Mouse (Mus musculus): ENCODE measurements around the gene Rapgef4.

Rapgef4 gene

DNA sequence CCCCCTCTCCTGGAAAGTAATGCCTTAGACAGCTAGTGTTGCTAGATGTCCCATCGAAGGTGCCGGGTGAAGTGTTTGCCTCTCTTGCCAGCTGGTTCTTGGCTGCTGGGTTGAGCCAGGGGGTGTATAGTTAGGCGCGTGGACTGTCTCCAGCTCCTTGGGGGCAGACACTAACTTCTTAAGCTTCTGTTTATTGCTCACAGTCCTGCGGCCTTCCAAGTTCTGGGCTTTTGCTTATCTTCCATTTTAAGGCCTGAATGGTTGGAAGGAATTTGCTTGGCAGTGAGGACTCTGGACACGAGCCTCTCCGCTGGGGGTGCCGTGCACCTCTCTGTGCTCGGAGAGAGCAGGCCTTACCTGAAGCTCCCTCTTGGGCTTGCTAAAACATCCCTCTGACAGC lies 249.5 kb downstream of the Rapgef4 start:
- DNase-seq (ENCODE audit: low read depth, low spot score), result no peak

- DNase-seq (ENCODE audit: low read depth, low spot score), result no peak
Measured at GRCm38 (mm10) chr2:72234085-72234484, 253.0 kb downstream of the Rapgef4 start.

DNA sequence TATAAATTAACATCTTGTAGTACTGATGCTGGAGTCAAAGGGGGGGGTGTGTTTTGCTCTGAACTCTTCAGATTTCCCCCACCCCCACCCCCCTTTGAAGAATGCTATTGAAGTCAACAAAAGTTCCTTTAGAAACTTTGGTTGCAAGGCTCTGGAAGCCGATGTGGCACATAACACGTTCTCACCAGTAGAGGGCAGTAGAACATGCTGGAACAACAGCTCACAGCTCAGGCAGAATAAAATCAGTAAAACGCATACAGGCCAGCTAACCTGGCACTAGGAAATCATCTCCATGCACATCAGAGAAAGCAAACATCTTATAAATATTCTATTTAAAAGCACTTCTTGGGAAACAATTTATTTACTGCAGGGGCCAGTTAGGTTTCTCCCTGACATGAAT lies 253.9 kb downstream of the Rapgef4 start:
- peak; percentile 84 for DNase-seq (ENCODE audit: low read depth, low spot score)

GRCm38 (mm10) chr2:72235361-72235901 lies 254.4 kb downstream of the Rapgef4 start:
- DNase-seq (ENCODE audit: low read depth, low spot score), result no peak

DNA sequence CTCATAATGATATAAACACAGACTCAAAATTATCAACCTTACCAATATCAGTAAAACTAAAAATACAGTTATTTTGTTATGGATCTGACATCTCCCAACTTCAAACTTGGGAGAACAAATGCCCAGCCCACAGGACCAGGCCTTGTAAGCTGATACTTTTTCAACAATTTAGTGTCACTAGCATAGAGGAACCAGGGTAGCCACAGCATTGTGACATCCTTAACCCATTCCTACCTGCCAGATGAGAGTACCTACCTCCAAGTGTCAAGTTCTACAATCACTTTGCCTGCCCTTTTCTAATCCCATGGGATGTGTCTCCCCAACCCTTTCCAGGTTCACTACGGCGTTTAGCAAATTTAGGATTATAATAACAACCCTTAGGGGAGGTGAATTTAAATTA lies 257.4 kb downstream of the Rapgef4 start:
- no peak for DNase-seq (ENCODE audit: low read depth, low spot score)

DNA sequence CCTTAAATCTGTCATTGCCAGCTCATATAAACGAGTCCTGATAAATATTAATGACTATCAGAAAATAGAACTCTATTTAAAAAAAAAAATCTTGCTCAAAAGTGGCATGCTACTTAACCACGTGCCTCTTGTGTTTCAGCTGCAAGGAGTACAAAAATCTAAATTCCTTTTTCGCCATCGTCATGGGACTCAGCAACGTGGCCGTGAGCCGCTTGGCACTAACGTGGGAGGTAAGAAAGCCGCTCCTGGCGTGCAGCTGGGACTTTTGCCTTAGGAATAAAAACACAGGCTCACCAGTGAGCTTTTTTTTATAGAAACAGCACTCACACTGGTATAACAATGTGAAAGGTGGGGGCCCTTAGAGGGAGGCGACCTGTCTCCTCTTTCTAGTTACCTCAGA lies 257.9 kb downstream of the Rapgef4 start:
- no peak for DNase-seq (ENCODE audit: low read depth, low spot score)

DNA sequence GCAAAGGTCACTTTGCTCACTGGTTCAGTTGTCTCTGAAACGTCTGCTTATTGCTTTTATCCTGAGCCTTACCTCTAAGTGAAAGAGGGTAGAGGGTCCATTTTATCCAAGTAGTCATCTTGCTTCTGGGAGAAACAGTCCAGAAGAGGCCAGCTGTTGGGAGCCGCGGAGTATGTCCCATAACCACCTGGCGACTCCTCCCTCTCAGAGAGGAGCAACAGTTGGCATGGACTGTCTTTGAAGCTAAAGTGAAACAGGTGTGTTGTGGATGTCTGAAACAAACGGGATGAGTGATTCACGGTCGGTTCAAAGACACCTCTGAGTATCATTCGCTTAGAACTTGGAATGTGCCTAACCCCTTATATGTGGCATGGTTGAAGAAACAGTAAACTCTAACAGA lies 258.4 kb downstream of the Rapgef4 start:
- DNase-seq (ENCODE audit: low read depth, low spot score), result no peak

DNA sequence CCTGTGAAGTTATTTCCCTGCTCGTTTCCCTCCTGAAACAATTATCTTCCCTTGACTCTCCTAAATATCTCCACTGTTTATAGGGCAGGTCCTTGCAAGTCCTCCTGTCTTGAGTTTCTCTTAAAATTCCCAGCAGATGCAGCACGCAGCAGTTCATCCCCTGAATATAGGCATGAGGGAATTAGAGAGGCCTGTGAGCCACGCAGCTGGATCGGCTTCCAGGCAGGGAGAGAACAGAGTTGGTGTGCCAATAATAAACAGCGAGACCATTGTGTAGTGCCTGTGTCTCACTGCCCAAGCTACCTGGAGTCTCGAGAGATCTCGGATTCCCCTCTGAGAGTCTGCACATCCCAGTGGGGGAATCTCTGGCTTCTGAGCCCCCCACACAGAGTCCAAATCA lies 259.0 kb downstream of the Rapgef4 start:
- DNase-seq (ENCODE audit: low read depth, low spot score), result no peak

- DNase-seq (ENCODE audit: low read depth, low spot score), result no peak
Measured at GRCm38 (mm10) chr2:72240691-72241090, 259.7 kb downstream of the Rapgef4 start.

- DNase-seq (ENCODE audit: low read depth, low spot score), result no peak
Measured at GRCm38 (mm10) chr2:72241714-72242472, 260.9 kb downstream of the Rapgef4 start.

- DNase-seq (ENCODE audit: low read depth, low spot score), result no peak
Measured at GRCm38 (mm10) chr2:72242910-72243675, 262.1 kb downstream of the Rapgef4 start.

DNA sequence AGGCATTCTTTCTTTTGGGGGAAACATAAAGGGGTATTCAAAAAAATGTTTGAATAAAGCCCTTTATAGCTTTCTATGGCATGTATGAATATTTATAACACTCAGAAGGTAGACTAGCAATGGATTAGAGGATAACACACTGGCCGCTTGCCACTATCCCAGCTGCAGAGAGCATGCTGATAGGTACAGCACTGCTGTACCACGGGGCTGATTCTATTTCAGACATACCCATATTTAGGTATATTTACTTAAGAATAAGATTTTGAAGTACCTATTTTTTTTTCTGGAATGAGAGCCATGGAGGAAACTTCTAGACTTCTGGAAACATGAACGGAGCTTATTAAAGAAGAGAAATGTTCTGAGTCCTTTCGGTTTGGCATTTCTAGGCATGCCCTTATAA lies 264.6 kb downstream of the Rapgef4 start:
- DNase-seq (ENCODE audit: low read depth, low spot score), result no peak

DNA sequence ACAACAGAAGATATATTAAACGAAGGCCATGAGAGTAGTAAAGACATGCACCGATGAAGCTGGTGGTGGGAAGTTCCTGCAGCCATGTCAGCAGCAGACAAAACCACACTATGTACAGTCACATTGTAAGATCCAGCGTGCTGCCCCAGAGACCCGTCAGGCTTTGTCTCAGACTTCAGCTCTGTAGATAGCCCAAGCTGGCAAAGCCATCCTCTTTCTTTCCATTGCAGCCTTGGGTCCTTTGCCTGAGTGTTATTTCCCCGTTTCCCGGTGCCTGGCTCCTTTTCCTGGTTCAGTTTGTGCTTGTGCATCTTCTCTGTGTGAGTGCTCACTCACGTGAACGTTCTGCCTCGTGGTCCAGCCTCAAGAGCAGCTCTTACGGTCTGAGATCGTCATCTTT lies 265.3 kb downstream of the Rapgef4 start:
- no peak for DNase-seq (ENCODE audit: low read depth, low spot score)

GRCm38 (mm10) chr2:72247819-72248218 lies 266.8 kb downstream of the Rapgef4 start:
- no peak for DNase-seq (ENCODE audit: low read depth, low spot score)

- no peak for DNase-seq (ENCODE audit: low read depth, low spot score)
Measured at GRCm38 (mm10) chr2:72252510-72253505, 271.8 kb downstream of the Rapgef4 start.

GRCm38 (mm10) chr2:72253882-72254281 lies 272.8 kb downstream of the Rapgef4 start:
- no peak for DNase-seq (ENCODE audit: low read depth, low spot score)

- DNase-seq (ENCODE audit: low read depth, low spot score), result peak; percentile 47
Measured at GRCm38 (mm10) chr2:72254813-72255582, 274.0 kb downstream of the Rapgef4 start.

DNA sequence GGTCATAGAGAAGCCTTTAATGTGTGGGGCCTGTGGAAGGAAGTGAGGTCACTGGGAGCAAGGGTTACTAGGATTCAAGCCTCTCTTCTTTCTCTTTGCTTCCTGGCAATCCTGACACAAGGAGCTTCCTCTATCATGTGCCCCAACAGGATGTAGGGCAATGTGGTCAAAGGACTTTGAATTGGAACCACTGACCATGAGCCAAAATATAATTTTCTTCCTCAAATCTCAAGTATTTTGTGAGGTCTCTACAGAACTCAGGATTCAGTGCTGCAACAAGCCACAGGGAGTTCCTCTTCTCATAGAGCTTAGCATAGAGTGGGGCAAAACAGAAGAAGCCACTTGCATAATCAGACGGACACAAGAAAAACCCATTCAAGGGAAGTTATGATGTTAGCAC lies 279.7 kb downstream of the Rapgef4 start:
- DNase-seq (ENCODE audit: low read depth, low spot score), result no peak

DNA sequence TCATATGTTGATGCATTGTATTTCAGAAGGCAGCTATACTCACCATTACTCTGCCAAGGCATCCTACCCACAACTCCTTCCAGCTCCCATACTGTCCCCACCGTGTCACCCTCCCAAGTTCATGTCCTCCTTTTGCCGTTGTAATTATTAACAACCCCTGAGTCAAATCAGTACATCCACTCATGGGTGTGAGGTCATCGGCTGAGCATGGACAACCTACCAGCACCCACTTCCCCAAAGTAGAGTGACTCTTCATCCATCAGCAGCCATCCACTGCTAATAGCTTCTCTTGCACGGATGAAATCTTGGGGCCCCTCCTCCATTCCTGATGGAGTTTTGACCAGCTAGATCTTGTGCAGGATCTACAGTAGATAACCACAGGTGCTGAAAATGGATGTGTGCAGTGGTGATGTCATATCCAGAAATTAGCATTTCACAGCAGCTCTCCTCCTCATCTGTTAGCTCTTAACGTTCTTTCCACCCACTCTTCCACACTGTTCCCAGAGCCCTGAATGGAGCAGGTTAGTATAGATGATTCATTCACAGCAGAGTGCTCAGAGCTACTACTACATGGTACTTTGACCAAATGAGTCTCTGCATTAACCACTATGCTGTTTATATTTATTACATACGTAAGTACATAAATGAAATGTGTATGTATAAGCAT lies 281.9 kb downstream of the Rapgef4 start:
- no peak for DNase-seq (ENCODE audit: low read depth, low spot score)

- no peak for DNase-seq (ENCODE audit: low read depth, low spot score)
Measured at GRCm38 (mm10) chr2:72267390-72267789, 286.4 kb downstream of the Rapgef4 start.

Measured in mesoderm, embryonic 11.5 days (tissue).